Mouse (Mus musculus) induced T-regulatory cell, adult 2 months (primary cell): ENCODE measurements around the gene Susd1.

Experiments
- DNase-seq: peaks from one replicate; pipeline ENCODE4 v3.0.0-alpha.2; 2012; ENCODE audit warnings: low read depth

Susd1 gene

GRCm38 (mm10) chr4:59380478-59380877, 58.0 kb downstream of the Susd1 start:
- no peak for DNase-seq

GRCm38 (mm10) chr4:59379876-59380275, 58.6 kb downstream of the Susd1 start:
- DNase-seq: no peak

GRCm38 (mm10) chr4:59378631-59379030, 59.8 kb downstream of the Susd1 start:
- no peak for DNase-seq

- DNase-seq: no peak
These were observed 64.0 kb downstream of the Susd1 start for GRCm38 (mm10) chr4:59374271-59374938.

- no peak for DNase-seq
These were observed 65.8 kb downstream of the Susd1 start for GRCm38 (mm10) chr4:59372546-59373157.

- DNase-seq: no peak
These were observed 66.5 kb downstream of the Susd1 start for GRCm38 (mm10) chr4:59371910-59372309.

- no peak for DNase-seq
These were observed 68.5 kb downstream of the Susd1 start for GRCm38 (mm10) chr4:59369941-59370340.

- no peak for DNase-seq
These were observed 70.3 kb downstream of the Susd1 start for GRCm38 (mm10) chr4:59368118-59368517.

- no peak for DNase-seq
These were observed 72.2 kb downstream of the Susd1 start for GRCm38 (mm10) chr4:59366206-59366605.

GRCm38 (mm10) chr4:59365571-59365970, 72.9 kb downstream of the Susd1 start:
- no peak for DNase-seq

GRCm38 (mm10) chr4:59364229-59365173, 73.9 kb downstream of the Susd1 start:
- no peak for DNase-seq

GRCm38 (mm10) chr4:59363041-59363440, 75.4 kb downstream of the Susd1 start:
- DNase-seq: no peak

GRCm38 (mm10) chr4:59360704-59361103, 77.7 kb downstream of the Susd1 start:
- peak; percentile 86 for DNase-seq

- no peak for DNase-seq
These were observed 78.5 kb downstream of the Susd1 start for GRCm38 (mm10) chr4:59359921-59360320.

GRCm38 (mm10) chr4:59358960-59359359, 79.5 kb downstream of the Susd1 start:
- DNase-seq: no peak

GRCm38 (mm10) chr4:59355421-59355820, 83.0 kb downstream of the Susd1 start:
- DNase-seq: no peak

GRCm38 (mm10) chr4:59354666-59355065, 83.8 kb downstream of the Susd1 start:
- no peak for DNase-seq

GRCm38 (mm10) chr4:59351938-59352337, 86.5 kb downstream of the Susd1 start:
- DNase-seq: no peak

GRCm38 (mm10) chr4:59350354-59350753, 88.1 kb downstream of the Susd1 start:
- DNase-seq: no peak

GRCm38 (mm10) chr4:59349425-59350185, 88.8 kb downstream of the Susd1 start:
- no peak for DNase-seq

- DNase-seq: peak; percentile 93
These were observed 97.7 kb downstream of the Susd1 start for GRCm38 (mm10) chr4:59340714-59341113.

- DNase-seq: peak; percentile 23
These were observed 98.4 kb downstream of the Susd1 start for GRCm38 (mm10) chr4:59340046-59340445.
